Mouse (Mus musculus): ENCODE data around the gene Nrn1.

DNA sequence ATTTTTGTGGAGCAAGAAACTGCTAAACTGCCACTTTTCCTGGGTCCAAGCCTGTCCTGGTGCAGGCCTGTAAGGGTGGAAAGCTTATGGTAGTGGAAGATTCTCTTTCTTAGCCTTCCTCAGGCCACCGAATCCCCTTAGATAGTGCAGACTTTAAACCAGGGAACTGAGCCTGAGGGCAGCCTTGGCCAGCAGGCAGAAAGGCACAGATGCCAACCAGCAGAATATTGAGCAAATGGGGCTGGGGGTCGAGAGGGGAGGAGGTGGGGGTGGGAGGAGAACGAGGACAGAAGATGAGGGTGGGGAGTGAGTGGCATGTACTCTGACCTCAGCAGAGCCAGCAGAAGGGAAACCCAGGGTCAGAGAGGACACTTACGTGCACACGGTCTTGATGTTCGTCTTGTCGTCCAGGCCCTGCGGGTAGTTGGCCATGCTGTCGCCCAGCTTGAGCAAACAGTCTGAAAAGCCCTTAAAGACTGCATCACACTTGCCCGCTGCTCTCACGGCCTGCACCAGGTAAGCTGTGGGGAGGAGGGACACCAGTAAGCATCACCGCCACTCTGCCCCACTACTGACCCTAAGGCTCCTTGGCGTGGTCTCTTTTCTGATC lies 5.1 kb downstream of the Nrn1 start:
- TF ChIP-seq POLR2A (IDR thresholded peaks at IDR 0.05; ENCODE audit: control insufficient read depth, low read depth, low read length), result no peak
- TF ChIP-seq CTCF (IDR thresholded peaks at IDR 0.05; ENCODE audit: control insufficient read depth, insufficient read depth, insufficient replicate concordance, low read depth, low read length), result no peak
